22 mouse cellular contexts compared by ENCODE assay signal in the genomic region with DNA sequence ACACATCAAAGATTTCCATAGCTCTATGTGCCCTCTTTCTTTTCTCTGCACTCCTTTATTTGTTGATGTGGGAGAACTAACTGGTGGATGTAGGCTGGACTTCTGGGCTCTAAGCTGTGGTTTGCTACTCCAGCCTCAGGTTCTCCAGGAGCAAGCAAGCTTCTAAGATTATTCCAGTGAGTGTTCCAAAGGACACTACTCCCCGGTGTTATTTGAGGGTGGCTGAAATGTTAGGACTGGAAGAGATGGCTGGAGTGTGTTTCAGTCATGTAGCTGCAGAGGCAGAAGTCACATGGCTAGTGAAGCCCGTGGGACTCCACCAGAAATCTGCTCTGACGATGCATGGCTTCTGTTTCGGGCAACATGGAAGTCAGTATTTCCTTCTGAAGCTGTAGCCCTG. TPM values are rescaled to one million over a fixed set of nuclear protein-coding genes. Genes with fewer than 3 reads are reported as not detected.
DNase-seq lines count a peak whose midpoint lies in the region; ATAC-seq lines count a peak whose summit lies in the region.
"Had no signal": no experiment of that assay in that cellular context is flagged by ENCODE, and none has a peak within 500 bp of the region (broad histone marks: within the 10 kb centered on the region; RNA-seq: fewer than 3 reads in every experiment).

No protein-coding gene starts in this region.

- no peak for DNase-seq in kidney, postnatal 25 days
- DNase-seq in A20 (ENCODE audit: low read depth, low spot score) (peak; percentile 12), MN1 (ENCODE audit: low spot score) (peak; percentile 7)
- no peak for DNase-seq in lung, adult 18-20 months
- DNase-seq: adrenal gland, postnatal 14 days; B cell, adult 2 months; cerebellum, adult 2 months; cerebellum, postnatal 36 days; embryo, embryonic 11 days; heart, postnatal 4 days; kidney, adult 18-20 months; kidney, postnatal 4 days; lung, postnatal 4 days; thymus, postnatal 25 days had no signal

- no peaks in the 10 kb centered on the region for H3K36me3 ChIP-seq in kidney, embryonic 14.5 days (ENCODE audit: control insufficient read depth, insufficient read depth, low read length)
- H3K36me3 ChIP-seq in liver, embryonic 15.5 days (replicated peaks), result no peaks in the 10 kb centered on the region
- no peaks in the 10 kb centered on the region for H3K36me3 ChIP-seq in neural tube, embryonic 15.5 days
- H3K36me3 ChIP-seq: forebrain, embryonic 15.5 days; heart, embryonic 15.5 days; limb, embryonic 15.5 days had no signal

- peak overlapping the region; percentile 21; the same call in 1 of the 2 replicates for H3K4me2 ChIP-seq in kidney, embryonic 14.5 days (replicated peaks; ENCODE audit: low read depth, low read length)
- peak overlapping the region; percentile 83; the same call in 1 of the 2 replicates for H3K4me2 ChIP-seq in liver, embryonic 15.5 days
- no peak overlapping the region for H3K4me2 ChIP-seq in neural tube, embryonic 15.5 days
- H3K4me2 ChIP-seq: forebrain, embryonic 15.5 days; heart, embryonic 15.5 days; hindbrain, embryonic 14.5 days; limb, embryonic 15.5 days had no signal

- no peak overlapping the region for H3K4me3 ChIP-seq in kidney, embryonic 14.5 days (ENCODE audit: low read length)
- H3K4me3 ChIP-seq in liver, embryonic 15.5 days (replicated peaks), result no peak overlapping the region
- H3K4me3 ChIP-seq in neural tube, embryonic 15.5 days (replicated peaks), result no peak overlapping the region
- H3K4me3 ChIP-seq: forebrain, embryonic 15.5 days; heart, embryonic 15.5 days; limb, embryonic 15.5 days had no signal

- no peak overlapping the region for H3K27ac ChIP-seq in kidney, embryonic 14.5 days (ENCODE audit: low read depth, low read length)
- no peak overlapping the region for H3K27ac ChIP-seq in liver, embryonic 15.5 days (replicated peaks)
- H3K27ac ChIP-seq in neural tube, embryonic 15.5 days (replicated peaks), result no peak overlapping the region
- H3K27ac ChIP-seq: forebrain, embryonic 15.5 days; heart, embryonic 15.5 days; hindbrain, embryonic 14.5 days; limb, embryonic 15.5 days had no signal

- H3K9me3 ChIP-seq in kidney, embryonic 14.5 days (ENCODE audit: control insufficient read depth, low read length), result no peaks in the 10 kb centered on the region
- no peaks in the 10 kb centered on the region for H3K9me3 ChIP-seq in liver, embryonic 15.5 days (replicated peaks)
- no peaks in the 10 kb centered on the region for H3K9me3 ChIP-seq in neural tube, embryonic 15.5 days (replicated peaks)
- H3K9me3 ChIP-seq: forebrain, embryonic 15.5 days; heart, embryonic 15.5 days; limb, embryonic 15.5 days had no signal

- H3K9ac ChIP-seq in kidney, embryonic 14.5 days (ENCODE audit: low read depth, low read length), result no peak overlapping the region
- no peak overlapping the region for H3K9ac ChIP-seq in liver, embryonic 15.5 days
- H3K9ac ChIP-seq in neural tube, embryonic 15.5 days (replicated peaks), result no peak overlapping the region
- H3K9ac ChIP-seq: forebrain, embryonic 15.5 days; heart, embryonic 15.5 days; hindbrain, embryonic 14.5 days; limb, embryonic 15.5 days had no signal

- no peaks in the 10 kb centered on the region for H3K27me3 ChIP-seq in kidney, embryonic 14.5 days (ENCODE audit: control insufficient read depth, insufficient read depth, low read length)
- no peaks in the 10 kb centered on the region for H3K27me3 ChIP-seq in liver, embryonic 15.5 days
- no peaks in the 10 kb centered on the region for H3K27me3 ChIP-seq in neural tube, embryonic 15.5 days (replicated peaks)
- H3K27me3 ChIP-seq: forebrain, embryonic 15.5 days; heart, embryonic 15.5 days; limb, embryonic 15.5 days had no signal

- H3K4me1 ChIP-seq in kidney, embryonic 14.5 days (ENCODE audit: control insufficient read depth, insufficient read depth, low read length), result peaks cover 26% of the 10 kb centered on the region
- peaks cover 36% of the 10 kb centered on the region for H3K4me1 ChIP-seq in liver, embryonic 15.5 days (replicated peaks)
- H3K4me1 ChIP-seq in neural tube, embryonic 15.5 days, result peaks cover 27% of the 10 kb centered on the region

- WGBS in kidney, embryonic 14.5 days, result 61% methylated on average over 4 of the region's 4 CpGs
- WGBS in liver, embryonic 15.5 days (ENCODE audit: insufficient replicate concordance), result 65% methylated on average over 4 of the region's 4 CpGs
- 77% methylated on average over 4 of the region's 4 CpGs for WGBS in neural tube, embryonic 15.5 days

- ATAC-seq in kidney, embryonic 14.5 days (ENCODE audit: low FRiP score, low TSS enrichment), result no peak
- no peak for ATAC-seq in liver, embryonic 15.5 days (ENCODE audit: insufficient read depth)
- no peak for ATAC-seq in neural tube, embryonic 15.5 days (ENCODE audit: low FRiP score)
- ATAC-seq: forebrain, embryonic 15.5 days; inflammation-experienced regulatory T-cells, adult 6 months had no signal

RNA-seq across cellular contexts. Expression of a gene that starts 2.3 kb away (rescaled TPM):
- 23.0 and 35.8 TPM in 2 replicates for polyA plus RNA-seq in kidney, embryonic 14.5 days (2014; fragmentation: Nextera tagmentation; extraction: Ambion mirVana)
- 32.3 and 34.2 TPM in 2 replicates for polyA plus RNA-seq in liver, embryonic 15.5 days (2015; fragmentation: Nextera tagmentation; extraction: Ambion mirVana)
- polyA plus RNA-seq in neural tube, embryonic 15.5 days (2015; fragmentation: Nextera tagmentation; extraction: Ambion mirVana), result 30.8 and 35.0 TPM in 2 replicates

Comparison
In these comparisons a context has a peak if more than half of its experiments do, and no peak if none do; other contexts are left out.
1. DNase-seq: peak in A20 (single experiment) and MN1 (single experiment); none in kidney, postnatal 25 days (0 of 2) and lung, adult 18-20 months (0 of 2).